Comparison of ENCODE assay signal across 8 mouse cellular contexts in genomic region chr5:121710402-121710801, GRCm38 (mm10). TPM values are rescaled to one million over a fixed set of nuclear protein-coding genes. Genes with fewer than 3 reads are reported as not detected.
DNase-seq lines count a peak whose midpoint lies in the region; ATAC-seq and TF ChIP-seq lines count a peak whose summit lies in the region.

No protein-coding gene starts in this region.

- peak overlapping the region; percentile 94 for H3K27ac ChIP-seq in kidney, adult 2 months (ENCODE audit: insufficient read depth, low read depth, low read length)
- no peak overlapping the region for H3K27ac ChIP-seq in hindbrain, embryonic 15.5 days (replicated peaks)
- no peak overlapping the region for H3K27ac ChIP-seq in midbrain, embryonic 14.5 days (replicated peaks; ENCODE audit: low read depth, low read length)

- no peak for ATAC-seq in hindbrain, embryonic 15.5 days (ENCODE audit: low FRiP score, low read depth)
- ATAC-seq in midbrain, embryonic 14.5 days (ENCODE audit: low FRiP score, low TSS enrichment) = no peak

- WGBS in kidney, adult 2 months = 24% methylated on average over 2 of the region's 2 CpGs
- 45% methylated on average over 2 of the region's 2 CpGs for WGBS in hindbrain, embryonic 15.5 days
- 56% methylated on average over 2 of the region's 2 CpGs for WGBS in midbrain, embryonic 14.5 days

- H3K4me2 ChIP-seq in hindbrain, embryonic 15.5 days = peak overlapping the region; percentile 81
- H3K4me2 ChIP-seq in midbrain, embryonic 14.5 days (ENCODE audit: low read length) = peak overlapping the region; percentile 85

- H3K27me3 ChIP-seq in kidney, adult 2 months (replicated peaks; ENCODE audit: control insufficient read depth, insufficient read depth, low read length) = no peaks in the 10 kb centered on the region
- H3K27me3 ChIP-seq in hindbrain, embryonic 15.5 days = no peaks in the 10 kb centered on the region
- no peaks in the 10 kb centered on the region for H3K27me3 ChIP-seq in midbrain, embryonic 14.5 days (ENCODE audit: control insufficient read depth, insufficient read depth, low read length)

- peaks cover 13% of the 10 kb centered on the region; the same call in 1 of the 2 replicates for H3K4me1 ChIP-seq in kidney, adult 2 months (ENCODE audit: control insufficient read depth, insufficient read depth, low read length)
- H3K4me1 ChIP-seq in hindbrain, embryonic 15.5 days (replicated peaks) = peaks cover 29% of the 10 kb centered on the region
- peaks cover 23% of the 10 kb centered on the region for H3K4me1 ChIP-seq in midbrain, embryonic 14.5 days (ENCODE audit: control insufficient read depth, insufficient read depth, low read length)

- TF ChIP-seq CTCF in kidney, adult 2 months (conservative IDR thresholded peaks at IDR 0.05; ENCODE audit: insufficient read depth, insufficient read length, low read depth, low read length) = no peak

- H3K36me3 ChIP-seq in kidney, adult 2 months (ENCODE audit: control insufficient read depth, insufficient read depth, low read length) = no peaks in the 10 kb centered on the region
- no peaks in the 10 kb centered on the region for H3K36me3 ChIP-seq in hindbrain, embryonic 15.5 days
- no peaks in the 10 kb centered on the region for H3K36me3 ChIP-seq in midbrain, embryonic 14.5 days (ENCODE audit: control insufficient read depth, insufficient read depth, low read length)

- no peak overlapping the region for H3K9ac ChIP-seq in hindbrain, embryonic 15.5 days
- H3K9ac ChIP-seq in midbrain, embryonic 14.5 days (replicated peaks; ENCODE audit: low read length) = no peak overlapping the region; the same call in 1 of the 2 replicates

- no peak for DNase-seq in kidney, adult 2 months
- no peak for DNase-seq in kidney, postnatal 25 days
- peak; percentile 33 for DNase-seq in adipocyte (ENCODE audit: low spot score)
- DNase-seq in midbrain, embryonic 14.5 days = no peak
- DNase-seq in embryo, embryonic 10.5 days (ENCODE audit: low spot score) = no peak
- DNase-seq in layer of hippocampus, adult 9-11 months = no peak
- DNase-seq in adrenal gland, adult 2 months = no peak

- H3K4me3 ChIP-seq in kidney, adult 2 months (ENCODE audit: insufficient read depth, low read depth, low read length) = no peak overlapping the region
- peak overlapping the region; percentile 96 for H3K4me3 ChIP-seq in hindbrain, embryonic 15.5 days
- H3K4me3 ChIP-seq in midbrain, embryonic 14.5 days (replicated peaks; ENCODE audit: low read depth, low read length) = peak overlapping the region; percentile 96; the same call in 1 of the 2 replicates

- TF ChIP-seq POLR2A in kidney, adult 2 months (IDR thresholded peaks at IDR 0.05; ENCODE audit: low read depth, low read length) = no peak

- H3K9me3 ChIP-seq in hindbrain, embryonic 15.5 days = no peaks in the 10 kb centered on the region
- H3K9me3 ChIP-seq in midbrain, embryonic 14.5 days (ENCODE audit: control insufficient read depth, low read length) = no peaks in the 10 kb centered on the region

RNA-seq across cellular contexts. Expression of gene Atxn2, which starts 0.7 kb away (rescaled TPM):
- polyA plus RNA-seq in kidney, adult 2 months (2012; rRNA removed) = 111 and 112 TPM in 2 replicates
- 92.6 and 111 TPM in 2 replicates for polyA plus RNA-seq in hindbrain, embryonic 15.5 days (2015; fragmentation: Nextera tagmentation; extraction: Ambion mirVana)
- polyA plus RNA-seq in midbrain, embryonic 14.5 days (2014; fragmentation: Nextera tagmentation; extraction: Ambion mirVana) = 85.3 and 92.2 TPM in 2 replicates
- 100 to 1,000 TPM; 146 to 229 TPM for total RNA-seq in adrenal gland, adult 2 months (2021)
- 214 and 218 TPM in 2 replicates for polyA plus RNA-seq in adrenal gland, adult 2 months (2012; rRNA removed)

RNA-seq across cellular contexts. Expression of gene Brap, which starts 50.0 kb away (rescaled TPM):
- 44.0 and 50.1 TPM in 2 replicates for polyA plus RNA-seq in kidney, adult 2 months (2012; rRNA removed)
- 43.1 and 44.6 TPM in 2 replicates for polyA plus RNA-seq in hindbrain, embryonic 15.5 days (2015; fragmentation: Nextera tagmentation; extraction: Ambion mirVana)
- 39.1 and 47.6 TPM in 2 replicates for polyA plus RNA-seq in midbrain, embryonic 14.5 days (2014; fragmentation: Nextera tagmentation; extraction: Ambion mirVana)
- 10 to 100 TPM; 52.4 to 60.5 TPM for total RNA-seq in adrenal gland, adult 2 months (2021)
- 14.7 and 17.0 TPM in 2 replicates for polyA plus RNA-seq in adrenal gland, adult 2 months (2012; rRNA removed)

RNA-seq across cellular contexts. Expression of gene Acad10, which starts 50.1 kb away (rescaled TPM):
- polyA plus RNA-seq in kidney, adult 2 months (2012; rRNA removed) = 55.9 and 68.1 TPM in 2 replicates
- 1.5 and 1.6 TPM in 2 replicates for polyA plus RNA-seq in hindbrain, embryonic 15.5 days (2015; fragmentation: Nextera tagmentation; extraction: Ambion mirVana)
- 1.4 and 2.4 TPM in 2 replicates for polyA plus RNA-seq in midbrain, embryonic 14.5 days (2014; fragmentation: Nextera tagmentation; extraction: Ambion mirVana)
- 10 to 100 TPM; 23.1 to 25.4 TPM for total RNA-seq in adrenal gland, adult 2 months (2021)
- 9.8 and 10.0 TPM in 2 replicates for polyA plus RNA-seq in adrenal gland, adult 2 months (2012; rRNA removed)
